Mouse (Mus musculus) central nervous system, embryonic 18 days (tissue): ENCODE results near the gene Calhm6. TPM values are rescaled to one million over a fixed set of nuclear protein-coding genes. Genes with fewer than 3 reads are reported as not detected.

ENCODE experiments used
- polyA plus RNA-seq: library from polyadenylated mRNA; depleted of rRNA; stranded (reverse); fragments of >200 nt; gene quantifications from 2 replicates; pipeline ENCODE4 v1.2.3, GENCODE M21; 2012; rRNA removed

Gene Calhm6
- 0.35 and 0.61 TPM in 2 replicates for polyA plus RNA-seq

GRCm38 (mm10) chr10:34127392-34128378 is at the start of gene Calhm6:
TSS of gene Calhm6 (minus strand) at chr10:34127984.

GRCm38 (mm10) chr10:34096418-34096883 is 31.3 kb downstream of the Calhm6 start, which contains the start of gene Calhm5:
TSS of gene Calhm5 (minus strand) at chr10:34096519.

Other genes with a start within 250 kb of the Calhm6 start
- gene Rsph4a, start 222.9 kb downstream of the Calhm6 start, polyA plus RNA-seq, result 0.76 and 1.2 TPM in 2 replicates
- 11.8 and 12.4 TPM in 2 replicates for gene Zup1, start 176.7 kb downstream of the Calhm6 start, polyA plus RNA-seq
- 70.7 and 83.6 TPM in 2 replicates for gene Rwdd1, start 108.4 kb downstream of the Calhm6 start, polyA plus RNA-seq
- 0.08 TPM in 1 of 2 replicates, not detected in the other for gene Trappc3l, start 90.4 kb downstream of the Calhm6 start, polyA plus RNA-seq
- gene Calhm4, start 83.7 kb downstream of the Calhm6 start, polyA plus RNA-seq, result not detected in 2 replicates
- gene Calhm5, start 31.5 kb downstream of the Calhm6 start, polyA plus RNA-seq, result 0.52 and 0.70 TPM in 2 replicates
- gene Dse, start 79.7 kb upstream of the Calhm6 start, polyA plus RNA-seq, result 5.5 and 7.3 TPM in 2 replicates
- 75.1 and 75.2 TPM in 2 replicates for gene Tspyl1, start 154.2 kb upstream of the Calhm6 start, polyA plus RNA-seq
- gene Tspyl4, start 169.5 kb upstream of the Calhm6 start, polyA plus RNA-seq, result 244 and 252 TPM in 2 replicates